14 mouse cellular contexts compared by ENCODE assay signal in the genomic region with DNA sequence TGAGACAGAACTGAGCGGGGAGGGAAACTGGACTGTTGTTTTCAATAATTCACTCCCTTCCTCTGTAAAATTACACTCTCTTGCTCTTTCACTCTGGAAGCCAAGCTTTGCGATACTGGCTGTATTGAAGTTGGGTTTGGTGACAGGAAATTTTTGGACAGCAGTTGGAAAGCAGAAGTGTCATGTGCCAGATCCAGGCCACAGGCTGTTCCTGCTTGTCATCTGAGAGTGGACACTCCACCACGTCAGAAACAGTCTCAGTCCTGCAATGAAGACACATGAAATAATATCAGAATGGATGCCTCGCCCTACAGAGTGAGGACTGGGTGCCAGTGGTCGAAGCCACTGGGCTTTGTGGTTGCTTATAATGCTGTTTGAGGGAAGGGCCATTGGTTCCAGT. TPM values are rescaled to one million over a fixed set of nuclear protein-coding genes. Genes with fewer than 3 reads are reported as not detected.
"Had no signal": no experiment of that assay in that cellular context is flagged by ENCODE, and none has a peak within 500 bp of the region (broad histone marks: within the 10 kb centered on the region; RNA-seq: fewer than 3 reads in every experiment).

No protein-coding gene starts in this region.

- DNase-seq: liver, postnatal 0 days; lung, adult 2 months; lung, postnatal 14 days; lung, postnatal 36 days; midbrain, embryonic 14.5 days; retina, postnatal 1 day; right cerebral cortex, adult 18-20 months; right cerebral cortex, postnatal 25 days; right cerebral cortex, postnatal 4 days; spleen, adult 18-20 months; thymus, adult 18-20 months; thymus, postnatal 14 days; thymus, postnatal 36 days had no signal

- ATAC-seq: liver, postnatal 0 days; midbrain, embryonic 16.5 days had no signal

RNA-seq across cellular contexts. Expression of a gene that starts 15.2 kb away (rescaled TPM):
- polyA plus RNA-seq: lung, adult 2 months had no signal
